Mouse (Mus musculus): ENCODE measurements at regions not wholly inside any gene's neighbourhood (a gene's known extent, or its start where the extent isn't known, plus 50 kb on each side); places are given as distances from the start of the nearest gene placed in this dataset.

DNA sequence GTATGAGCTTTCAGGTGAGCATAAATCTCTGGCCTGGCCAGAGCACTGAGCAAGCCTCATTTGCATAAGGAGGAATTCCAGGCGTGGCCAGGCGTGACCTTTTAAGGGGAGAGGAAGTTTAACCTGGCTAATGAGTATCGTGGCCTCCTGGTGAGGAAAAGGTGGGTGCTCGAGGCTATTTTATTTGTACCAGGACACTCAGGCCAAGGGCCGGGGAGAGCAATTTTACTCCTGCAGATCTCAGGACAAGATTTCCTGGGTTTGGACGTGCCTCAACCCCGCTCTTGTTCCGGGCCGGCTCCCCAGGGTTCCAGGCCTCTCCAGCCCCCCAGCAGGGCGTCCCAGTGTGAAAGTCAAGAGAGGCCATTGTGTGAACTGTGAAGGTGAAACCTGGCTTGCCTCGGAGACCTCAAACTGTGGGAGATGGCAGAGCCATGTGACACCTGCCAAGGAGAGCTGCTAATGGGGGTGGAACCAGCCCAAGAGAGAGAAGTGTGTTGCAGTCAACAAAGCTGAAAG, 54.3 kb upstream of the Hs6st1 start:
- DNase-seq (ENCODE audit: low spot score): peak; percentile 19

DNA sequence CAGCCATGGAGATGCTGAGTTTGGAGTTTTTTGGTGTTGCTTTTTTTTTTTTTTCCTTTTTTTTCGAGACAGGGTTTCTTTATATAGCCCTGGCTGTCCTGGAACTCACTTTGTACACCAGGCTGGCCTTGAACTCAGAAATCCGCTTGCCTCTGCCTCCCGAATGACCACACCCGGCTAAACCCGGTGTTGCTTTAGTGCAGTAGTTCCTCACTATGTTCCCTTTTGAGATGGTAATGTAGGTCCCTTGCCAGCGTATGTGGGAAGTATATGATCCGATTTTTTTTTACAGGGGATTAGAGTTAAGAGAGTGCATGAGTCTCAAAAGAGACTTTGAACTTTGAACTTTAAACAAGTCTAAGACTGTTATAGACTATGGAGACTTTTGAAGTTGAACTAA, 53.8 kb upstream of the Hs6st1 start:
- DNase-seq (ENCODE audit: low spot score): no peak

DNA sequence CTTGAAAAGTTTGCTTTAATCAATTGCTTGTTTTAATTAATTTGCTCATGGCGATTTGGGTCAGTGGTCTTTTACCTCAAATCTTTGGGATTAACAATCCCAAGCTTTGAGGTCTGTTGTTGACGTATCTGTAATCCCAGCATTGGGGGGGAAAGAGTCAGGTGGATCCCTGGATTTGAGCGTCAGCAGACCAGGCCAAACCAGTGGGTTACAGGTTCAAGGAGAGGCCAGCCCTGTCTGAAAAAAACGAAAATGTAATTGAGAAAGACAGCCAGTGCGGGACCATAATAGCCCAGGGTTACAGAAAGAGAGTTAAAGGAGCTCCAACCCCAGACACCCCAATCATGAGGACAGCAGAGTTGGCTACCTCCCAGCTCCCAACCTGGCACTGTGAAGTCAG, 53.0 kb upstream of the Hs6st1 start:
- DNase-seq (ENCODE audit: low spot score): no peak

DNA sequence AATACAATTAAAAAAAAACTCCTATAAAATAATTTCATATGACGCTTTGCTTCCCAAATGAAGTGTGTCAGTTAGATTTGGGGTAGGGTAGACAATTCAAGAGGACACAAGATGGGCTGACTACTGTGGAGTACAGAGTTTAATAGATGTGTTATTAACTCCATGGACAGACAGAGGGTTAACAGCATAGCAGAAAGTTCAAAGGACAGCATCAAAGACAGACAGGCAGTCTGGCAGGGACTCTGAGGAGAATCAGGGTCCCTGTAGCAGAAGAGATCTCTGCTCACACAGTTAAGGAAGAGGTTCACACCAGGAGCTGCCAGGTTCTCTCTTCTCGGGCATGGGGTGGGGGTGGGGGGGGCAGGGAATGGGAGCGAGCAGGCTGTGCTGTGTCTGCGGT, 51.6 kb upstream of the Hs6st1 start:
- no peak for DNase-seq (ENCODE audit: low spot score)

DNA sequence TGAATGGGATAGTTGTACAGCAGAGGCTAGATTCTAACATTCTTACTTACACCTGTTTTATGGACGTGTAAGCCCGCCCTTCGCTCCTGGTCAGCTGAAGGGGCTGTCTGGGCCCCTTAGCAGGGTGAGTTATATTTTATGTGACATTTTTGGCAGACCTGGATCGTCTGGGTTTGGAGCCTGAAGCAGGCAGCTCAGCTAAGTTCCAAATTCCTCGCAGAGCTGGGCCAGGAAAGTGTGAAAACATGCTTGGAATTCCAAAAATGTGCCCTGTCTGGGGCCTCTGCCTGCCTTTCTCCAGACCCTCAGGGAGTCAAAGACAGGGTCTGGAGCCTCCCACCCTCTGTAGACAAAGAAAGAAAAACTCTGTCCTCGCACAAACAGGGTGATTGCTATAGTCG, 51.1 kb upstream of the Hs6st1 start:
- DNase-seq (ENCODE audit: low spot score): no peak

DNA sequence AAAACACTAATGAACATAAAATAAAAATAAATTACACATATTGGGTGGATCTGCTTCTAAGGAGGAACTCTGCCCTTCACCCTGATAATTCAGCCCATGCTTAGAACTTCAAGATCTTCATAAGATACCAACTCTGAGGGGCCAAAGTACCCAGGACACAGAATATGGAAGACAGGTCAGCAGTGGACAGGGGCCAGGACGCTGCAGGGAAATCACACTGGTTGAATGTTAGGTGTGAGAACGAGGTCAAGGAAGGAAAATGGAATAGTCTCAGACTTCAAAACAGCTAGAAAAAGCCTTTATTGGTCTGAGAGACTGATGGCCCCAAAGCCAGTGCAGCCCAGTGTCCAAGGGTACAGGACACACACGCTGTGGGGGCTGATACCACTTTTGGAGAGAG, 50.5 kb upstream of the Hs6st1 start:
- DNase-seq (ENCODE audit: low spot score): no peak

Measured in lung, postnatal 25 days (tissue).